7 mouse cellular contexts compared by ENCODE assay signal in genomic region chr1:131351436-131351835, GRCm38 (mm10).
DNase-seq lines count a peak whose midpoint lies in the region; ATAC-seq lines count a peak whose summit lies in the region.

No protein-coding gene starts in this region.

- no peaks in the 10 kb centered on the region for H3K9me3 ChIP-seq in midbrain, embryonic 11.5 days (ENCODE audit: control insufficient read depth, low read length)
- H3K9me3 ChIP-seq in midbrain, embryonic 10.5 days (replicated peaks) = no peaks in the 10 kb centered on the region
- H3K9me3 ChIP-seq in forebrain, embryonic 15.5 days = no peaks in the 10 kb centered on the region

- 79% methylated on average over 2 of the region's 2 CpGs for WGBS in midbrain, embryonic 11.5 days
- 89% methylated on average over 2 of the region's 2 CpGs for WGBS in midbrain, embryonic 10.5 days
- 23% methylated on average over 2 of the region's 2 CpGs for WGBS in forebrain, embryonic 15.5 days

- no peak for DNase-seq in midbrain, embryonic 11.5 days (ENCODE audit: low spot score, missing footprints)
- no peak for DNase-seq in midbrain, embryonic 10.5 days (ENCODE audit: low spot score)
- DNase-seq in layer of hippocampus, postnatal 36 days = peak; percentile 58 to 64
- DNase-seq in telencephalon, adult 2 months (ENCODE audit: low read depth, low spot score) = peak; percentile 61
- DNase-seq in thymus, postnatal 25 days = no peak
- DNase-seq in spleen, postnatal 14 days (ENCODE audit: low spot score in 2 of 2) = no peak

- H3K4me2 ChIP-seq in midbrain, embryonic 11.5 days = no peak overlapping the region
- 0 out of 2 replicates have a peak overlapping the region, but pooled peaks have one; percentile 1 for H3K4me2 ChIP-seq in forebrain, embryonic 15.5 days (replicated peaks)

- H3K27ac ChIP-seq in midbrain, embryonic 11.5 days (ENCODE audit: low read depth, low read length) = no peak overlapping the region
- H3K27ac ChIP-seq in midbrain, embryonic 10.5 days (replicated peaks) = no peak overlapping the region; the same call in 1 of the 2 replicates
- H3K27ac ChIP-seq in forebrain, embryonic 15.5 days (replicated peaks) = peak overlapping the region; percentile 88

- no peaks in the 10 kb centered on the region for H3K27me3 ChIP-seq in midbrain, embryonic 11.5 days (ENCODE audit: control insufficient read depth, insufficient read depth, low read length)
- H3K27me3 ChIP-seq in midbrain, embryonic 10.5 days (ENCODE audit: low read depth, poor library complexity, severe bottlenecking) = no peaks in the 10 kb centered on the region
- H3K27me3 ChIP-seq in forebrain, embryonic 15.5 days = no peaks in the 10 kb centered on the region

- ATAC-seq in midbrain, embryonic 11.5 days (ENCODE audit: low FRiP score) = peak; percentile 52; the same call in 1 of the 2 replicates
- ATAC-seq in forebrain, embryonic 15.5 days (replicated peaks) = peak; percentile 99

- peaks cover 11% of the 10 kb centered on the region; the same call in 1 of the 2 replicates for H3K36me3 ChIP-seq in midbrain, embryonic 11.5 days (ENCODE audit: control insufficient read depth, insufficient read depth, low read length)
- H3K36me3 ChIP-seq in midbrain, embryonic 10.5 days = peaks cover 71% of the 10 kb centered on the region
- H3K36me3 ChIP-seq in forebrain, embryonic 15.5 days = peaks cover 27% of the 10 kb centered on the region

- no peak overlapping the region for H3K4me3 ChIP-seq in midbrain, embryonic 11.5 days (ENCODE audit: low read depth, low read length)
- no peak overlapping the region for H3K4me3 ChIP-seq in midbrain, embryonic 10.5 days
- H3K4me3 ChIP-seq in forebrain, embryonic 15.5 days = no peak overlapping the region

- H3K4me1 ChIP-seq in midbrain, embryonic 11.5 days (ENCODE audit: control insufficient read depth, insufficient read depth, low read length) = no peaks in the 10 kb centered on the region
- H3K4me1 ChIP-seq in midbrain, embryonic 10.5 days = peaks cover 4% of the 10 kb centered on the region; the same call in 1 of the 2 replicates
- peaks cover 31% of the 10 kb centered on the region for H3K4me1 ChIP-seq in forebrain, embryonic 15.5 days

- no peak overlapping the region for H3K9ac ChIP-seq in midbrain, embryonic 11.5 days (ENCODE audit: low read length)
- no peak overlapping the region for H3K9ac ChIP-seq in forebrain, embryonic 15.5 days (replicated peaks)

Comparison
In these comparisons a context has a peak if more than half of its experiments do, and no peak if none do; other contexts are left out.
1. DNase-seq: peak in layer of hippocampus, postnatal 36 days (2 of 2) and telencephalon, adult 2 months (single experiment); none in midbrain, embryonic 11.5 days (single experiment), midbrain, embryonic 10.5 days (single experiment), thymus, postnatal 25 days (single experiment) and spleen, postnatal 14 days (0 of 2).